Mouse (Mus musculus) lung, embryonic 16.5 days (tissue): ENCODE measurements at regions not wholly inside any gene's neighbourhood (a gene's known extent, or its start where the extent isn't known, plus 50 kb on each side); places are given as distances from the start of the nearest gene placed in this dataset.
A peak's percentile ranks its signal among the peaks of the same experiment; 100 is the strongest.

Experiments
- ATAC-seq: fragments of 200-750 bp; cut with Nextera tagmentation; 2 replicates; pipeline ENCODE4 v1.8.0; 2017; ENCODE audit warnings: low read depth, mild to moderate bottlenecking, moderate library complexity
- H3K27ac ChIP-seq: fragments of 300-500 bp; sonication (generic); 2 replicates; pipeline ENCODE4 v1.5.1; 2014; ENCODE audit warnings: mild to moderate bottlenecking, control low read depth, low read length
- H3K27me3 ChIP-seq: fragments of 300-500 bp; sonication (generic); 2 replicates; pipeline ENCODE4 v1.6.1; 2014; ENCODE audit warnings: low read depth, low read length, mixed read lengths; ENCODE audit not compliant: control insufficient read depth, insufficient read depth
- H3K36me3 ChIP-seq: fragments of 300-500 bp; sonication (generic); 2 replicates; pipeline ENCODE4 v1.6.1; 2014; ENCODE audit warnings: low read length; ENCODE audit not compliant: control insufficient read depth, insufficient read depth
- H3K4me1 ChIP-seq: fragments of 300-500 bp; sonication (generic); replicated peaks from 2 replicates; pipeline ENCODE4 v1.6.1; 2014; ENCODE audit warnings: low read length, mixed read lengths; ENCODE audit not compliant: control insufficient read depth, insufficient read depth
- H3K4me2 ChIP-seq: fragments of 300-500 bp; sonication (generic); 2 replicates; pipeline ENCODE4 v1.6.1; 2014; ENCODE audit warnings: low read depth, low read length, control low read depth
- H3K4me3 ChIP-seq: fragments of 300-500 bp; sonication (generic); 2 replicates; pipeline ENCODE4 v1.5.1; 2014; ENCODE audit warnings: mild to moderate bottlenecking, low read length, control low read depth
- H3K9ac ChIP-seq: fragments of 300-500 bp; sonication (generic); 2 replicates; pipeline ENCODE4 v1.6.1; 2014; ENCODE audit warnings: low read length, control low read depth
- H3K9me3 ChIP-seq: fragments of 300-500 bp; sonication (generic); 2 replicates; pipeline ENCODE4 v1.6.1; 2016; ENCODE audit warnings: low read length; ENCODE audit not compliant: control insufficient read depth
- WGBS: fragments of 180-500 bp; shearing (Covaris S2); extraction: QIAGEN DNeasy Blood & Tissue Kit; methylation state at CpG from one replicate; pipeline ENCODE4 v1.1.7; 2014; 5-methylcytosine and 5-hydroxymethylcytosine counted together

GRCm38 (mm10) chr14:74511521-74511920 lies 129.1 kb upstream of the Htr2a start:
- Histone ChIP-seq H3K27me3 (no peaks in the 10 kb centered on the region), H3K4me2 (no peak overlapping the region), H3K27ac (no peak overlapping the region), H3K4me1 (no peaks in the 10 kb centered on the region), H3K36me3 (no peaks in the 10 kb centered on the region), H3K9me3 (no peaks in the 10 kb centered on the region), H3K4me3 (no peak overlapping the region), H3K9ac (no peak overlapping the region)
- no peak for ATAC-seq
- 71% methylated on average over 2 of the region's 2 CpGs for WGBS

- no peak overlapping the region for H3K27ac ChIP-seq
- no peaks in the 10 kb centered on the region for H3K36me3 ChIP-seq
- no peak overlapping the region for H3K9ac ChIP-seq
- H3K4me2 ChIP-seq, result no peak overlapping the region
- H3K9me3 ChIP-seq, result no peaks in the 10 kb centered on the region
- no peak overlapping the region for H3K4me3 ChIP-seq
- H3K4me1 ChIP-seq, result no peaks in the 10 kb centered on the region
- 57% methylated on average over 3 of the region's 3 CpGs for WGBS
- ATAC-seq, result no peak
- no peaks in the 10 kb centered on the region for H3K27me3 ChIP-seq
These were observed 124.2 kb upstream of the Htr2a start for GRCm38 (mm10) chr14:74516451-74516850.

- no peaks in the 10 kb centered on the region for H3K9me3 ChIP-seq
- H3K4me3 ChIP-seq, result no peak overlapping the region
- ATAC-seq, result no peak
- 41% methylated on average over 6 of the region's 6 CpGs for WGBS
- H3K27me3 ChIP-seq, result no peaks in the 10 kb centered on the region
- H3K27ac ChIP-seq, result no peak overlapping the region
- H3K4me2 ChIP-seq, result no peak overlapping the region
- H3K9ac ChIP-seq, result no peak overlapping the region
- no peaks in the 10 kb centered on the region for H3K4me1 ChIP-seq
- H3K36me3 ChIP-seq, result no peaks in the 10 kb centered on the region
These were observed 121.1 kb upstream of the Htr2a start for GRCm38 (mm10) chr14:74519531-74519930.

- H3K27ac ChIP-seq, result no peak overlapping the region
- WGBS, result 82% methylated on average over 3 of the region's 3 CpGs
- ATAC-seq, result no peak
These were observed 119.0 kb upstream of the Htr2a start for GRCm38 (mm10) chr14:74521669-74522068.

GRCm38 (mm10) chr14:74527246-74527645 lies 113.4 kb upstream of the Htr2a start:
- WGBS, result 51% methylated on average over 4 of the region's 4 CpGs
- no peak overlapping the region for H3K27ac ChIP-seq
- H3K4me1 ChIP-seq, result no peaks in the 10 kb centered on the region
- H3K4me2 ChIP-seq, result no peak overlapping the region
- H3K4me3 ChIP-seq, result no peak overlapping the region
- ATAC-seq, result no peak
- no peaks in the 10 kb centered on the region for H3K36me3 ChIP-seq
- H3K27me3 ChIP-seq, result no peaks in the 10 kb centered on the region
- H3K9me3 ChIP-seq, result no peaks in the 10 kb centered on the region
- H3K9ac ChIP-seq, result no peak overlapping the region

More at GRCm38 (mm10) chr14:74521669-74522068, 119.0 kb upstream of the Htr2a start:
- H3K36me3 ChIP-seq, result no peaks in the 10 kb centered on the region
- no peak overlapping the region for H3K4me2 ChIP-seq
- H3K9ac ChIP-seq, result no peak overlapping the region
- no peaks in the 10 kb centered on the region for H3K9me3 ChIP-seq
- no peaks in the 10 kb centered on the region for H3K4me1 ChIP-seq
- H3K27me3 ChIP-seq, result no peaks in the 10 kb centered on the region
- H3K4me3 ChIP-seq, result no peak overlapping the region

- Histone ChIP-seq H3K4me1 (no peaks in the 10 kb centered on the region), H3K4me2 (no peak overlapping the region), H3K27me3 (no peaks in the 10 kb centered on the region), H3K27ac (no peak overlapping the region), H3K4me3 (no peak overlapping the region), H3K9me3 (no peaks in the 10 kb centered on the region), H3K36me3 (no peaks in the 10 kb centered on the region), H3K9ac (no peak overlapping the region)
- ATAC-seq, result no peak
- WGBS, result 85% methylated on average over 7 of the region's 7 CpGs
These were observed 111.2 kb upstream of the Htr2a start for GRCm38 (mm10) chr14:74529368-74529951.

- no peak overlapping the region for H3K9ac ChIP-seq
- H3K9me3 ChIP-seq, result no peaks in the 10 kb centered on the region
- ATAC-seq, result no peak
- no peaks in the 10 kb centered on the region for H3K4me1 ChIP-seq
- no peak overlapping the region for H3K27ac ChIP-seq
- H3K4me2 ChIP-seq, result no peak overlapping the region
- H3K36me3 ChIP-seq, result no peaks in the 10 kb centered on the region
- WGBS, result 68% methylated on average over 2 of the region's 2 CpGs
- H3K4me3 ChIP-seq, result no peak overlapping the region
- H3K27me3 ChIP-seq, result no peaks in the 10 kb centered on the region
These were observed 102.5 kb upstream of the Htr2a start for GRCm38 (mm10) chr14:74538187-74538586.

GRCm38 (mm10) chr14:74544028-74544427 lies 96.6 kb upstream of the Htr2a start:
- WGBS, result 84% methylated on average over 3 of the region's 3 CpGs
- ATAC-seq, result no peak

GRCm38 (mm10) chr14:74551091-74551490 lies 89.5 kb upstream of the Htr2a start:
- H3K4me3 ChIP-seq, result no peak overlapping the region
- H3K27me3 ChIP-seq, result no peaks in the 10 kb centered on the region
- 92% methylated on average over 2 of the region's 2 CpGs for WGBS
- H3K27ac ChIP-seq, result no peak overlapping the region
- no peaks in the 10 kb centered on the region for H3K36me3 ChIP-seq
- H3K9ac ChIP-seq, result no peak overlapping the region
- no peaks in the 10 kb centered on the region for H3K4me1 ChIP-seq
- H3K4me2 ChIP-seq, result no peak overlapping the region
- ATAC-seq, result no peak
- no peaks in the 10 kb centered on the region for H3K9me3 ChIP-seq

More at GRCm38 (mm10) chr14:74544028-74544427, 96.6 kb upstream of the Htr2a start:
- Histone ChIP-seq H3K9me3 (no peaks in the 10 kb centered on the region), H3K27me3 (no peaks in the 10 kb centered on the region), H3K4me1 (no peaks in the 10 kb centered on the region), H3K27ac (no peak overlapping the region), H3K36me3 (no peaks in the 10 kb centered on the region), H3K4me3 (no peak overlapping the region), H3K4me2 (no peak overlapping the region), H3K9ac (no peak overlapping the region)

GRCm38 (mm10) chr14:74553636-74554035 lies 87.0 kb upstream of the Htr2a start:
- Histone ChIP-seq H3K9ac (no peak overlapping the region), H3K4me2 (no peak overlapping the region), H3K4me1 (no peaks in the 10 kb centered on the region), H3K36me3 (no peaks in the 10 kb centered on the region), H3K27ac (no peak overlapping the region), H3K27me3 (no peaks in the 10 kb centered on the region), H3K4me3 (no peak overlapping the region), H3K9me3 (no peaks in the 10 kb centered on the region)
- WGBS, result 73% methylated on average over 1 of the region's 1 CpGs
- peak; percentile 88 for ATAC-seq
